Mouse (Mus musculus) adrenal gland, postnatal 10 days (tissue): ENCODE data around the gene Alas2. TPM values are rescaled to one million over a fixed set of nuclear protein-coding genes. Genes with fewer than 3 reads are reported as not detected.

ENCODE experiments used
- microRNA-seq: library from miRNA; unstranded; fragments of <30 nt; microRNA quantifications from one replicate; pipeline ENCODE4 v1.2.0, GENCODE M21; 2021
- total RNA-seq, 2 experiments: library from RNA; stranded (reverse); gene quantifications; 2 replicates each; pipeline ENCODE4 v1.2.3; 2021

The Alas2 gene
- total RNA-seq, 2 experiments from 2014 or later = 65.6 to 83.7 TPM

Small RNA genes within 50 kb of the gene (microRNA-seq; reads per million reads assigned to microRNA genes)
- not detected for gene Mir3620

Other genes with a start within 250 kb of the Alas2 start
- gene Tmem29, start 88.2 kb upstream of the Alas2 start, total RNA-seq = 10 to 100 TPM; 18.8 to 23.7 TPM
- gene Pfkfb1, start 40.9 kb downstream of the Alas2 start, total RNA-seq = 10 to 100 TPM; 25.7 to 26.4 TPM
- 10 to 100 TPM; 16.0 to 23.0 TPM for gene Apex2, start 42.5 kb downstream of the Alas2 start, total RNA-seq
- 10 to 100 TPM in 1 of 2 experiments, 1 to 10 TPM in 1; 8.9 to 14.5 TPM for gene Tro, start 110.2 kb downstream of the Alas2 start, total RNA-seq